Mouse (Mus musculus): ENCODE data around the gene Tbx10.

DNA sequence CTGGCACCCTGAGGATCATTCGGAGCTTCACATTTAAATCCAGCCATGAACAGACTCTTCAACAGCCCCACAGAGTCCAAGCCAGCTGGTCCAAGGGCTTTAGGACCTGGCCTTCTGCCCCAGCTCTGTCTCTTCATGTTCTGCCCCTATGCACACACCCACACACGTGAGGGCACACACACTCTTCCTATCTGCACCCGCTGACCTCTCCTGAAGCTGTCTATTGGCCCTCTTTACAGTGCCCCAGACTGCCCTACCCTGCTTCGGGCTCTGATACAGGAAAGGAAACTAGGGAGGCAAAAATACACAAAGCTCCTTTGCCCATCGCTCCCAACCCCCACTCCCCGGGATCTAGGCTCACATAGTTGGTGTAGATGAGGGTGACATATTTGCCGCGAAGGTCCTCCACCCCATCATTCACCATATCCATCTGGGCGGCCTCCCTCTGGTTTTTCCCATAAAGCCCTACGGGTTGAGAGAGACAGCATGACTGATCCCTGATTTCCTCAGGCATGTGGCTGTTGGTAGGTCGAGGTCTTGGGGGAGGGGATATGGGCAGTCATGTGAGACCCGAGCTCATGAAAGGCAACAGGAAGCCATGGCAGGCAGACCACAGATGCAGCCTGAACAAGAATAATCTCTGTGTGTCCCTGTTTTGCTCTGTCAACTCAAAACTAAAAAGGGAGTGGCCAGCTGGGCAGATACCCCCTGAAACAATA lies 43.9 kb downstream of the Tbx10 start:
- no peak for TF ChIP-seq CTCF (IDR thresholded peaks at IDR 0.05; ENCODE audit: borderline replicate concordance, insufficient read depth, low read length)
- TF ChIP-seq POLR2A (IDR thresholded peaks at IDR 0.05; ENCODE audit: low read depth, low read length) = no peak
